In the genomic region with DNA sequence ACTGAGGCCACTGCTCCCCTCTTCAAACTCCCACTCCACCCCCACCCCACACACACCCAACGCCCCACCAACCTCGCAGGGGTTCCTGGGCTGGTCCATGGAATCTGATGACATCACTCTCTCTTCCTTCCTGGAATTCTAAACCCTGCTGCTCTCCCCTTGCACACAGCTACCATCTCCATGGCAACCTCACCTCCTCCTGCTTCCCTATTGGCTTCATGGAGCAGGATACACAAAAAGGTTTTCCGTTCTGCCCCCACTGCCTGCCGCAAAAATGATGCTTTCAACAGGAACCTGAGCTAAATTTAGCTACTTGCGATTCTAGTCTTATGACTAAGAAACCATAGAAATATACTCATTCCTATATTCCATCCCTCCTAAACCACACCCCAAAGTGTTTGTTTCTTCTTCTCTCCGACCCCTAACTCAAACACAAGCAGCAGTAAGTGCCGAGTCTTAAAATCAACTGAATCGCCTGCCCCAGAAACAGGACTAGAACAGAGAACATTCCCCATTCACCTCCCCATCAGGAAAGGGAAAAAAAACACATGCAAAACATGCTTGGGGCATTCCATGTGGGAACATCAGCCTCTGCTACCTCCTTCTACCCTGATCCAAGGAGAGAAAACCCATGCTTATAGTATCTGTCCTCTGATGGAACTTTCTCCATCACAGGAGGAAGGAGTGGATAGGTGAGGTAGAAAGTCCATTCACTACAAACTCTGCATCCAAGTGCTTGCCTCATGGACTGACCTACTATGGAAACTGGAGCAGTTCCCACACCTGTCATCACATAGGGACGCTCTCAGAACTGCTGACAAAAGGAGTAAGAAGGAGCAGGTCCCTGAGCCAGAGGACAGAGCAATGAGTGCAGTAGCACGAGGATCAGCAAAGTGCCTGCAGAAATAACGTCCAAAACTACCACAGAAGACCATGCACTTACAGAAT, we compare ENCODE assay signal across 8 mouse cellular contexts.
A peak's percentile ranks its signal among the peaks of the same experiment; 100 is the strongest.
DNase-seq lines count a peak whose midpoint lies in the region; ATAC-seq lines count a peak whose summit lies in the region.

No protein-coding gene starts in this region.

- DNase-seq in R1 (ENCODE audit: low read depth, low spot score) = peak; percentile 91
- peak; percentile 81 to 85 for DNase-seq in cerebellum, postnatal 10 days
- DNase-seq in frontal cortex, postnatal 25 days (ENCODE audit: low spot score in 2 of 2) = peak; percentile 50 to 70
- peak; percentile 73 for DNase-seq in kidney, adult 11 months
- peak; percentile 87 to 95 for DNase-seq in left cerebral cortex, postnatal 14 days (ENCODE audit: low spot score in 2 of 2)
- peak; percentile 42 for DNase-seq in neural tube, embryonic 10.5 days (ENCODE audit: extremely low spot score, low spot score)
- DNase-seq in ovary, postnatal 10 days (ENCODE audit: low spot score) = no peak

- ATAC-seq in monocyte, adult 5-6 weeks (replicated peaks; ENCODE audit: insufficient number of reproducible peaks, low FRiP score, low TSS enrichment, poor library complexity, severe bottlenecking) = no peak

- intact Hi-C loops in left cerebral cortex, postnatal 14 days (cut with DNase I) = no loop called here
